ENCODE assay signal across 8 mouse cellular contexts in the genomic region with DNA sequence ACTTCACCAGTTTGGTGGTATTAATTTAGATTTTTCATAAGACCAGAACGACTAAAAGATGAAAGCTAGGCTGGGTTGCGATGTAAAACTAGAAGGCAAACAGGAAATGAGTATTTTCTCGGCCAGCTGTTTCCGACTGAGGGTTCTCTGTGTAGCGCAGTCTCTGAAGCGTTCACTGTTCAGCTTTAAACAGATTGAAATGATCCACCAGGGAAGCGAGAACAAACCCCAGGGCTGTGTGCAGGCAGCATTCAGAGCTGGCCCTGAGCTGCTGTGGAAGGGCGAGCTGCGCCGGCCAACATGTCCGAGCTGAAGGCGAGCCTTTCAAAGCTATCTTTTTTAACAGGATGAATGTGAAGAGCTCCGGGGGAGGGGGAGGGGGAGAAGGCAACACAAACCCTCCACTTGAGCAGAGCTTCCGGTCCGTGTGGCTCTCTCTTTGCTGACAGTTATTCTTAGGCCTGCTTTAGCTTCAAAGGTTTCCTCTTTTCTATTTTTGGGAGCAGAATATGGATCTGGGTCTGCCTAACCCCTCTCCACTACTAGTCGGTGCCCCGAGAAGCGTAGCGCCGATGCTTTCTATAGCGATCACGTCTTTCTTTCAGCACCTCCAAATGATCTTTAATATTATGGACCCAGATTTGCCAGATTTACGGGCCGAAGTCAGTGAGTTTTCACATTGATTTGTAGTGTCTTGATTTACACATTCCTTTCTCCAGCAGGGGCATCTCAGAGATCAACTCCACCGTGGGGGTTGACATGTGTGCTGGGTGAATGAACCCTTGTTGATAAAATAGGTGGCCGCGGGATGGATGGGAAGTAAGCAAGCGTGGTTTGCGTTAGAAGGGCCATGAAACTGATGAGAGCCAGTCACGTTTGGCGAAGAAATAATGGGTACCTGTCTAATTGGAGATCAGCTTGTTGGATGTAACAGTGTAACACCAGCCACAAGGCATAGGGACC. TPM values are rescaled to one million over a fixed set of nuclear protein-coding genes. Genes with fewer than 3 reads are reported as not detected.
DNase-seq lines count a peak whose midpoint lies in the region; ATAC-seq and TF ChIP-seq lines count a peak whose summit lies in the region.

No protein-coding gene starts in this region.

- H3K4me2 ChIP-seq in heart, embryonic 12.5 days, result peak overlapping the region; percentile 65
- H3K4me2 ChIP-seq in kidney, embryonic 14.5 days (replicated peaks; ENCODE audit: low read depth, low read length), result peak overlapping the region; percentile 42
- peak overlapping the region; percentile 50 for H3K4me2 ChIP-seq in limb, embryonic 14.5 days (replicated peaks; ENCODE audit: low read depth, low read length, severe bottlenecking)
- peak overlapping the region; percentile 34 for H3K4me2 ChIP-seq in midbrain, embryonic 13.5 days (replicated peaks)

- TF ChIP-seq POLR2A in limb, embryonic 14.5 days (IDR thresholded peaks at IDR 0.05; ENCODE audit: borderline replicate concordance, extremely low read depth, insufficient read depth, insufficient read length), result peak; percentile 31; the same call in 1 of the 2 replicates
- no peak for TF ChIP-seq POLR2A in small intestine, adult 2 months (IDR thresholded peaks at IDR 0.05; ENCODE audit: low read depth, low read length)

- no peak for TF ChIP-seq CTCF in small intestine, adult 2 months (IDR thresholded peaks at IDR 0.05; ENCODE audit: extremely low read depth, insufficient read length, insufficient replicate concordance, low read depth, low read length)

- peak overlapping the region; percentile 92 for H3K27ac ChIP-seq in heart, embryonic 12.5 days (ENCODE audit: poor library complexity, severe bottlenecking)
- H3K27ac ChIP-seq in kidney, embryonic 14.5 days (ENCODE audit: low read depth, low read length), result peak overlapping the region; percentile 90
- peak overlapping the region; percentile 58 for H3K27ac ChIP-seq in limb, embryonic 14.5 days (replicated peaks; ENCODE audit: low read depth, low read length)
- peak overlapping the region; percentile 77 for H3K27ac ChIP-seq in midbrain, embryonic 13.5 days
- peak overlapping the region; percentile 69 for H3K27ac ChIP-seq in small intestine, adult 2 months (ENCODE audit: insufficient read depth, low read depth, low read length)

- no peaks in the 10 kb centered on the region for H3K36me3 ChIP-seq in heart, embryonic 12.5 days
- no peaks in the 10 kb centered on the region for H3K36me3 ChIP-seq in kidney, embryonic 14.5 days (ENCODE audit: control insufficient read depth, insufficient read depth, low read length)
- no peaks in the 10 kb centered on the region for H3K36me3 ChIP-seq in limb, embryonic 14.5 days (ENCODE audit: control insufficient read depth, insufficient read depth, low read length)
- H3K36me3 ChIP-seq in midbrain, embryonic 13.5 days, result no peaks in the 10 kb centered on the region
- H3K36me3 ChIP-seq in small intestine, adult 2 months (ENCODE audit: control insufficient read depth, insufficient read depth, low read length), result no peaks in the 10 kb centered on the region

- ATAC-seq in erythroid progenitor cell, adult 5-6 weeks (replicated peaks; ENCODE audit: low FRiP score, poor library complexity, severe bottlenecking), result 0 out of 2 replicates have a peak, but pooled peaks have one; percentile 35
- peak; percentile 76 for ATAC-seq in heart, embryonic 12.5 days (ENCODE audit: insufficient number of reproducible peaks, low FRiP score)
- ATAC-seq in kidney, embryonic 14.5 days (ENCODE audit: low FRiP score, low TSS enrichment), result peak; percentile 79
- ATAC-seq in limb, embryonic 14.5 days (ENCODE audit: low FRiP score, low read depth), result peak; percentile 81; the same call in 1 of the 2 replicates
- ATAC-seq in midbrain, embryonic 13.5 days, result peak; percentile 52

- no peaks in the 10 kb centered on the region for H3K27me3 ChIP-seq in heart, embryonic 12.5 days (replicated peaks)
- H3K27me3 ChIP-seq in kidney, embryonic 14.5 days (ENCODE audit: control insufficient read depth, insufficient read depth, low read length), result no peaks in the 10 kb centered on the region
- no peaks in the 10 kb centered on the region for H3K27me3 ChIP-seq in limb, embryonic 14.5 days (ENCODE audit: control insufficient read depth, insufficient read depth, low read length)
- no peaks in the 10 kb centered on the region for H3K27me3 ChIP-seq in midbrain, embryonic 13.5 days
- H3K27me3 ChIP-seq in small intestine, adult 2 months (ENCODE audit: control insufficient read depth, insufficient read depth, low read length), result no peaks in the 10 kb centered on the region

- H3K9ac ChIP-seq in heart, embryonic 12.5 days, result peak overlapping the region; percentile 53
- peak overlapping the region; percentile 40; the same call in 1 of the 2 replicates for H3K9ac ChIP-seq in kidney, embryonic 14.5 days (ENCODE audit: low read depth, low read length)
- peak overlapping the region; percentile 9; the same call in 1 of the 2 replicates for H3K9ac ChIP-seq in limb, embryonic 14.5 days (ENCODE audit: low read depth, low read length, severe bottlenecking)
- H3K9ac ChIP-seq in midbrain, embryonic 13.5 days (replicated peaks), result no peak overlapping the region; the same call in 1 of the 2 replicates

- 14% methylated on average over 31 of the region's 31 CpGs for WGBS in heart, embryonic 12.5 days
- WGBS in kidney, embryonic 14.5 days, result 11% methylated on average over 31 of the region's 31 CpGs
- 15% methylated on average over 31 of the region's 31 CpGs for WGBS in limb, embryonic 14.5 days
- WGBS in midbrain, embryonic 13.5 days, result 60% methylated on average over 31 of the region's 31 CpGs
- WGBS in small intestine, adult 2 months, result 66% methylated on average over 31 of the region's 31 CpGs

- 0 out of 2 replicates have a peak, but pooled peaks cover 1% of the 10 kb centered on the region for H3K9me3 ChIP-seq in heart, embryonic 12.5 days (replicated peaks)
- H3K9me3 ChIP-seq in kidney, embryonic 14.5 days (ENCODE audit: control insufficient read depth, low read length), result peaks cover 2% of the 10 kb centered on the region; the same call in 1 of the 2 replicates
- H3K9me3 ChIP-seq in limb, embryonic 14.5 days (ENCODE audit: control insufficient read depth, low read length), result no peaks in the 10 kb centered on the region
- H3K9me3 ChIP-seq in midbrain, embryonic 13.5 days, result no peaks in the 10 kb centered on the region

- H3K4me3 ChIP-seq in heart, embryonic 12.5 days, result peak overlapping the region; percentile 32
- H3K4me3 ChIP-seq in kidney, embryonic 14.5 days (ENCODE audit: low read length), result peak overlapping the region; percentile 22; the same call in 1 of the 2 replicates
- peak overlapping the region; percentile 10 for H3K4me3 ChIP-seq in limb, embryonic 14.5 days (replicated peaks; ENCODE audit: low read length)
- H3K4me3 ChIP-seq in midbrain, embryonic 13.5 days (replicated peaks), result no peak overlapping the region
- H3K4me3 ChIP-seq in small intestine, adult 2 months (ENCODE audit: low read depth, low read length), result peak overlapping the region; percentile 49

- peaks cover 21% of the 10 kb centered on the region for H3K4me1 ChIP-seq in heart, embryonic 12.5 days (replicated peaks)
- peaks cover 19% of the 10 kb centered on the region for H3K4me1 ChIP-seq in kidney, embryonic 14.5 days (ENCODE audit: control insufficient read depth, insufficient read depth, low read length)
- peaks cover 9% of the 10 kb centered on the region; the same call in 1 of the 2 replicates for H3K4me1 ChIP-seq in limb, embryonic 14.5 days (ENCODE audit: control insufficient read depth, insufficient read depth, low read length)
- H3K4me1 ChIP-seq in midbrain, embryonic 13.5 days (replicated peaks), result peaks cover 16% of the 10 kb centered on the region
- peaks cover 2% of the 10 kb centered on the region; the same call in 1 of the 2 replicates for H3K4me1 ChIP-seq in small intestine, adult 2 months (ENCODE audit: control insufficient read depth, insufficient read depth, insufficient read length, low read length)

- peak; percentile 53 for DNase-seq in adrenal gland, postnatal 25 days
- DNase-seq in limb, embryonic 14.5 days (ENCODE audit: low spot score), result peak; percentile 71
- no peak for DNase-seq in cerebellum, adult 8-10 months

RNA-seq across cellular contexts. Expression of a gene that starts 59.3 kb away (rescaled TPM):
- total RNA-seq in adrenal gland, postnatal 25 days (2021), result 60.6 and 62.2 TPM in 2 replicates
- 75.0 and 104 TPM in 2 replicates for total RNA-seq in erythroid progenitor cell, adult 5-6 weeks (2015; ENCODE audit: low replicate concordance)
- 124 and 167 TPM in 2 replicates for total RNA-seq in erythroid progenitor cell, adult 5-6 weeks (2017; ENCODE audit: low replicate concordance)
- polyA plus RNA-seq in heart, embryonic 12.5 days (2016; fragmentation: Nextera tagmentation; extraction: Ambion mirVana), result 16.7 and 18.7 TPM in 2 replicates
- 32.9 and 38.4 TPM in 2 replicates for polyA plus RNA-seq in kidney, embryonic 14.5 days (2014; fragmentation: Nextera tagmentation; extraction: Ambion mirVana)
- polyA plus RNA-seq in limb, embryonic 14.5 days (2012; rRNA removed), result 11.4 and 12.5 TPM in 2 replicates
- polyA plus RNA-seq in limb, embryonic 14.5 days (2014; fragmentation: Nextera tagmentation; extraction: Ambion mirVana), result 15.5 and 15.8 TPM in 2 replicates
- polyA plus RNA-seq in midbrain, embryonic 13.5 days (2015; fragmentation: Nextera tagmentation; extraction: Ambion mirVana), result 12.0 and 12.6 TPM in 2 replicates
- 5.1 and 15.0 TPM in 2 replicates for polyA plus RNA-seq in small intestine, adult 2 months (2012; rRNA removed)
